Mouse (Mus musculus) intestine, embryonic 14.5 days (tissue): ENCODE measurements around the gene Sec14l2. TPM values are rescaled to one million over a fixed set of nuclear protein-coding genes. Genes with fewer than 3 reads are reported as not detected.
"Not testable (repeated sequence)": the region's sequence is repeated elsewhere in the genome, so short reads cannot be mapped to it uniquely, and the experiment has no call there.

Source experiments
- ATAC-seq: fragments of 200-750 bp; cut with Nextera tagmentation; replicated peaks from 2 replicates; pipeline ENCODE4 v1.8.0; 2017; ENCODE audit warnings: low read depth, moderate number of reproducible peaks, moderate TSS enrichment, moderate library complexity; ENCODE audit not compliant: low FRiP score, low TSS enrichment
- DNase-seq: peaks from one replicate; pipeline ENCODE4 v3.0.0-alpha.2; 2018; ENCODE audit warnings: low spot score
- H3K27ac ChIP-seq: fragments of 300-500 bp; sonication (generic); 2 replicates; pipeline ENCODE4 v1.5.1; 2014; ENCODE audit warnings: low read depth, mild to moderate bottlenecking, control low read depth
- H3K27me3 ChIP-seq: fragments of 300-500 bp; sonication (generic); replicated peaks from 2 replicates; pipeline ENCODE4 v1.6.1; 2014; ENCODE audit warnings: low read length, control low read depth; ENCODE audit not compliant: control insufficient read depth, insufficient read depth
- H3K36me3 ChIP-seq: fragments of 300-500 bp; sonication (generic); 2 replicates; pipeline ENCODE4 v1.6.1; 2014; ENCODE audit warnings: low read length, control low read depth; ENCODE audit not compliant: control insufficient read depth, insufficient read depth
- H3K4me1 ChIP-seq: fragments of 300-500 bp; sonication (generic); replicated peaks from 2 replicates; pipeline ENCODE4 v1.6.1; 2014; ENCODE audit warnings: low read length, control low read depth, mixed read lengths; ENCODE audit not compliant: control insufficient read depth, insufficient read depth
- H3K4me2 ChIP-seq: fragments of 300-500 bp; sonication (generic); 2 replicates; pipeline ENCODE4 v1.6.1; 2014; ENCODE audit warnings: low read length
- H3K4me3 ChIP-seq: fragments of 300-500 bp; sonication (generic); 2 replicates; pipeline ENCODE4 v1.5.1; 2014; ENCODE audit warnings: low read depth, low read length, control low read depth, mixed read lengths
- H3K9ac ChIP-seq: fragments of 300-500 bp; sonication (generic); 2 replicates; pipeline ENCODE4 v1.6.1; 2014; ENCODE audit warnings: mild to moderate bottlenecking, low read length
- H3K9me3 ChIP-seq: fragments of 300-500 bp; sonication (generic); 2 replicates; pipeline ENCODE4 v1.6.1; 2016; ENCODE audit warnings: low read length, control low read depth; ENCODE audit not compliant: control insufficient read depth
- WGBS: fragments of 180-500 bp; shearing (Covaris S2); extraction: QIAGEN DNeasy Blood & Tissue Kit; methylation state at CpG from one replicate; pipeline ENCODE4 v1.1.7; 2014; 5-methylcytosine and 5-hydroxymethylcytosine counted together
- polyA plus RNA-seq: library from polyadenylated mRNA; unstranded; fragments of >200 nt; fragmentation: Nextera tagmentation; extraction: Ambion mirVana; gene quantifications from 2 replicates; pipeline ENCODE4 v1.2.1, GENCODE M21; 2014

Sec14l2 gene
- polyA plus RNA-seq, 1 experiment from 2014 or later, result 0.84 TPM

GRCm38 (mm10) chr11:4138964-4139363 lies 15.7 kb upstream of the Sec14l2 start:
- ATAC-seq, result no peak
- peaks cover 62% of the 10 kb centered on the region for H3K36me3 ChIP-seq
- no peak for DNase-seq
- no peak overlapping the region for H3K9ac ChIP-seq
- H3K4me1 ChIP-seq, result peaks cover 11% of the 10 kb centered on the region
- H3K4me2 ChIP-seq, result no peak overlapping the region
- no peak overlapping the region for H3K27ac ChIP-seq
- 73% methylated on average over 2 of the region's 2 CpGs for WGBS
- H3K4me3 ChIP-seq, result no peak overlapping the region
- H3K9me3 ChIP-seq, result no peaks in the 10 kb centered on the region
- no peaks in the 10 kb centered on the region for H3K27me3 ChIP-seq

- no peaks in the 10 kb centered on the region for H3K27me3 ChIP-seq
- peak within 1 kb of the TSS; percentile 64; the same call in 1 of the 2 replicates for H3K27ac ChIP-seq
- H3K4me1 ChIP-seq, result peaks cover 11% of the 10 kb centered on the region
- H3K9me3 ChIP-seq, result no peaks in the 10 kb centered on the region
- H3K9ac ChIP-seq, result peak within 1 kb of the TSS; percentile 90
- peak within 1 kb of the TSS; percentile 84 for H3K4me2 ChIP-seq
- DNase-seq (peak; percentile 97), ATAC-seq (peak; percentile 94)
- WGBS, result 2% methylated on average over 66 of the region's 66 CpGs
- peaks cover 27% of the 10 kb centered on the region for H3K36me3 ChIP-seq
- H3K4me3 ChIP-seq, result peak within 1 kb of the TSS; percentile 93
Measured at GRCm38 (mm10) chr11:4134986-4135935, 12.0 kb upstream of the Sec14l2 start, which contains the start of gene Rnf215. Gene Rnf215 (plus strand): TSS chr11:4135202.

- H3K4me2 ChIP-seq, result no peak overlapping the region
- no peak overlapping the region; the same call in 1 of the 2 replicates for H3K4me3 ChIP-seq
Measured at GRCm38 (mm10) chr11:4134400-4134799, 11.2 kb upstream of the Sec14l2 start.

GRCm38 (mm10) chr11:4133450-4133849 lies 10.2 kb upstream of the Sec14l2 start:
- no peak overlapping the region for H3K4me3 ChIP-seq
- H3K9me3 ChIP-seq, result no peaks in the 10 kb centered on the region
- no peak overlapping the region for H3K9ac ChIP-seq
- no peaks in the 10 kb centered on the region for H3K27me3 ChIP-seq
- peaks cover 11% of the 10 kb centered on the region for H3K36me3 ChIP-seq
- no peak overlapping the region for H3K4me2 ChIP-seq
- 58% methylated on average over 3 of the region's 3 CpGs for WGBS
- DNase-seq (no peak), ATAC-seq (no peak)
- H3K4me1 ChIP-seq, result peaks cover 11% of the 10 kb centered on the region
- no peak overlapping the region for H3K27ac ChIP-seq

More at GRCm38 (mm10) chr11:4134400-4134799, 11.2 kb upstream of the Sec14l2 start:
- DNase-seq, result no peak
- H3K36me3 ChIP-seq, result peaks cover 20% of the 10 kb centered on the region
- no peak for ATAC-seq
- no peak overlapping the region for H3K9ac ChIP-seq
- H3K9me3 ChIP-seq, result no peaks in the 10 kb centered on the region
- H3K27me3 ChIP-seq, result no peaks in the 10 kb centered on the region
- H3K27ac ChIP-seq, result no peak overlapping the region
- H3K4me1 ChIP-seq, result peaks cover 11% of the 10 kb centered on the region
- WGBS, result 58% methylated on average over 6 of the region's 6 CpGs

GRCm38 (mm10) chr11:4128461-4128860 lies 5.2 kb upstream of the Sec14l2 start:
- H3K9me3 ChIP-seq, ATAC-seq, H3K4me2 ChIP-seq, H3K27ac ChIP-seq, DNase-seq, H3K9ac ChIP-seq, H3K4me3 ChIP-seq, H3K27me3 ChIP-seq, H3K36me3 ChIP-seq, H3K4me1 ChIP-seq: not testable (repeated sequence)
- WGBS, result 88% methylated on average over 4 of the region's 4 CpGs

GRCm38 (mm10) chr11:4127059-4127458 lies 3.8 kb upstream of the Sec14l2 start:
- Histone ChIP-seq H3K9ac (no peak overlapping the region), H3K4me3 (no peak overlapping the region), H3K4me2 (no peak overlapping the region), H3K36me3 (no peaks in the 10 kb centered on the region), H3K27ac (no peak overlapping the region), H3K27me3 (no peaks in the 10 kb centered on the region), H3K9me3 (0 out of 2 replicates have a peak, but pooled peaks cover 4% of the 10 kb centered on the region), H3K4me1 (no peaks in the 10 kb centered on the region)
- no peak for DNase-seq
- ATAC-seq, result no peak
- WGBS, result 91% methylated on average over 1 of the region's 1 CpGs

- Histone ChIP-seq H3K9me3 (0 out of 2 replicates have a peak, but pooled peaks cover 4% of the 10 kb centered on the region), H3K27ac (no peak overlapping the region), H3K4me2 (no peak overlapping the region), H3K36me3 (no peaks in the 10 kb centered on the region), H3K9ac (no peak overlapping the region), H3K4me1 (no peaks in the 10 kb centered on the region), H3K27me3 (peaks cover 8% of the 10 kb centered on the region; the same call in 1 of the 2 replicates), H3K4me3 (no peak overlapping the region)
- DNase-seq (no peak), ATAC-seq (no peak)
- 74% methylated on average over 5 of the region's 5 CpGs for WGBS
Measured at GRCm38 (mm10) chr11:4123922-4124321, 707 bp upstream of the Sec14l2 start.

GRCm38 (mm10) chr11:4122226-4122625 lies 989 bp downstream of the Sec14l2 start:
- Histone ChIP-seq H3K36me3 (no peaks in the 10 kb centered on the region), H3K9ac (no peak overlapping the region), H3K9me3 (0 out of 2 replicates have a peak, but pooled peaks cover 4% of the 10 kb centered on the region), H3K27ac (no peak overlapping the region), H3K27me3 (peaks cover 17% of the 10 kb centered on the region), H3K4me2 (no peak overlapping the region), H3K4me1 (peaks cover 5% of the 10 kb centered on the region), H3K4me3 (no peak overlapping the region)
- 80% methylated on average over 5 of the region's 5 CpGs for WGBS
- DNase-seq, result no peak
- no peak for ATAC-seq
